Comparison of ENCODE assay signal across 20 mouse cellular contexts in the genomic region with DNA sequence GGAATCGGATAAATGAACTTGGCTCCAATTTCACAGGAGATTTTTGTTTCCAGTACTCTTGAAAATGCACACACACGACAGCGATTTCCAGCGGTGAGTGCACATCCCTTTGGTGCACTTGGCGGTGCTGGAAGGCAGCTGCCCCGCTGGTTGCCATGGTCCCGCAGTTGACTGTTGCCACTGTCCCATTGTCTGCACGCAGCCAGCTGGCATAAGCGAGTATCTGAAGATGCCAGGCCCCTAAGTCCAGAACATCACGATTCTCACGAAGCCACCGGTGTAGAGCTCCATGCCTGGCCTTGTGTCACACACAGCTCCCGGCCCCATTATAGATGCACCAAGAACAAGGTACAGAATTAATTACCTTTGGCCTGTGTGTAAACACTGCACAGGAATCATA. TPM values are rescaled to one million over a fixed set of nuclear protein-coding genes. Genes with fewer than 3 reads are reported as not detected.
A peak's percentile ranks its signal among the peaks of the same experiment; 100 is the strongest.
DNase-seq lines count a peak whose midpoint lies in the region; ATAC-seq lines count a peak whose summit lies in the region.
"Had no signal": no experiment of that assay in that cellular context is flagged by ENCODE, and none has a peak within 500 bp of the region (broad histone marks: within the 10 kb centered on the region; RNA-seq: fewer than 3 reads in every experiment).

No protein-coding gene starts in this region.

- H3K9ac ChIP-seq in hindbrain, embryonic 15.5 days: no peak overlapping the region
- H3K9ac ChIP-seq: embryonic facial prominence, embryonic 13.5 days; heart, embryonic 15.5 days; lung, embryonic 14.5 days had no signal

- no peaks in the 10 kb centered on the region for H3K9me3 ChIP-seq in hindbrain, embryonic 15.5 days
- H3K9me3 ChIP-seq: embryonic facial prominence, embryonic 13.5 days; heart, embryonic 15.5 days; limb, embryonic 10.5 days had no signal

- H3K36me3 ChIP-seq in hindbrain, embryonic 15.5 days: no peaks in the 10 kb centered on the region
- H3K36me3 ChIP-seq: embryonic facial prominence, embryonic 13.5 days; G1E; heart, embryonic 15.5 days; limb, embryonic 10.5 days had no signal

- no peaks in the 10 kb centered on the region for H3K27me3 ChIP-seq in hindbrain, embryonic 15.5 days

- intact Hi-C loops in left cerebral cortex, postnatal 4 days (cut with DNase I): no loop called here

- 0 out of 2 replicates have a peak overlapping the region, but pooled peaks have one; percentile 1 for H3K27ac ChIP-seq in hindbrain, embryonic 15.5 days (replicated peaks)
- H3K27ac ChIP-seq: embryonic facial prominence, embryonic 13.5 days; heart, embryonic 15.5 days; limb, embryonic 10.5 days; macrophage had no signal

- WGBS in hindbrain, embryonic 15.5 days: 39% methylated on average over 13 of the region's 13 CpGs

- ATAC-seq in cerebellum, adult (ENCODE audit: insufficient number of reproducible peaks, low FRiP score, low TSS enrichment): no peak
- peak; percentile 39; the same call in 1 of the 2 replicates for ATAC-seq in hindbrain, embryonic 15.5 days (ENCODE audit: low FRiP score, low read depth)
- no peak for ATAC-seq in inflammation-experienced regulatory T-cells, adult 6 months
- ATAC-seq: CD4-positive, CD25-positive, alpha-beta regulatory T cell, adult 4 months had no signal

- peaks cover 17% of the 10 kb centered on the region for H3K4me1 ChIP-seq in hindbrain, embryonic 15.5 days (replicated peaks)
- H3K4me1 ChIP-seq: heart, embryonic 15.5 days had no signal

- no peak overlapping the region for H3K4me3 ChIP-seq in hindbrain, embryonic 15.5 days
- H3K4me3 ChIP-seq: embryonic facial prominence, embryonic 13.5 days; heart, embryonic 15.5 days; limb, embryonic 10.5 days had no signal

- peak; percentile 5 for DNase-seq in cerebellum, adult 9-11 months
- DNase-seq in left cerebral cortex, postnatal 4 days: peak; percentile 58
- DNase-seq in left cerebral cortex, adult 8-10 months (ENCODE audit: low spot score in 2 of 2): no peak
- peak; percentile 45 for DNase-seq in retina, embryonic 14.5 days (ENCODE audit: low spot score)
- no peak for DNase-seq in lung, postnatal 25 days (ENCODE audit: low spot score)
- DNase-seq: cerebellum, adult 11 months; gastrocnemius, postnatal 10 days; heart, adult 18-20 months; lung, embryonic 14.5 days; right cerebral cortex, postnatal 25 days had no signal

- no peak overlapping the region for H3K4me2 ChIP-seq in hindbrain, embryonic 15.5 days
- H3K4me2 ChIP-seq: embryonic facial prominence, embryonic 13.5 days; heart, embryonic 15.5 days; liver, embryonic 11.5 days; lung, embryonic 14.5 days had no signal

RNA-seq across cellular contexts. Expression of a gene that starts 29.9 kb away (rescaled TPM):
- 1 to 10 TPM; 4.9 to 5.1 TPM for total RNA-seq in left cerebral cortex, postnatal 4 days (2021)
- 10 to 100 TPM; 15.8 to 19.6 (median 17.2) TPM for total RNA-seq in left cerebral cortex, adult 8-10 months (2022)
- 1.0 and 1.4 TPM in 2 replicates for polyA plus RNA-seq in hindbrain, embryonic 15.5 days (2015; fragmentation: Nextera tagmentation; extraction: Ambion mirVana)
- under 1 TPM in 1 of 3 experiments, not detected in 2; 0.13 TPM for polyA plus RNA-seq in inflammation-experienced regulatory T-cells, adult 6 months (2017; shearing (Covaris generic))
- polyA plus RNA-seq: CD4-positive, CD25-positive, alpha-beta regulatory T cell, adult 4 months; embryonic facial prominence, embryonic 13.5 days; G1E; limb, embryonic 10.5 days; lung, embryonic 14.5 days had no signal

Comparison
In these comparisons a context has a peak if more than half of its experiments do, and no peak if none do; other contexts are left out.
1. DNase-seq: peak in cerebellum, adult 9-11 months (single experiment), left cerebral cortex, postnatal 4 days (single experiment) and retina, embryonic 14.5 days (single experiment); none in left cerebral cortex, adult 8-10 months (0 of 2) and lung, postnatal 25 days (single experiment).